Mouse (Mus musculus) forebrain, embryonic 10.5 days (tissue): ENCODE results near the gene Lipm. TPM values are rescaled to one million over a fixed set of nuclear protein-coding genes. Genes with fewer than 3 reads are reported as not detected.

Source experiments
- DNase-seq: peaks from one replicate; pipeline ENCODE4 v3.0.0-alpha.2; 2017; ENCODE audit warnings: low spot score; ENCODE audit errors: extremely low spot score
- H3K27ac ChIP-seq: fragments of 300-500 bp; sonication (generic); 2 replicates; pipeline ENCODE4 v1.5.1; 2016; ENCODE audit warnings: mild to moderate bottlenecking
- H3K27me3 ChIP-seq: fragments of 300-500 bp; sonication (generic); 2 replicates; pipeline ENCODE4 v1.6.1; 2016; ENCODE audit warnings: mild to moderate bottlenecking; ENCODE audit not compliant: poor library complexity, severe bottlenecking
- H3K36me3 ChIP-seq: fragments of 300-500 bp; sonication (generic); replicated peaks from 2 replicates; pipeline ENCODE4 v1.6.1; 2016; ENCODE audit warnings: mild to moderate bottlenecking, moderate library complexity
- H3K4me1 ChIP-seq: fragments of 300-500 bp; sonication (generic); 2 replicates; pipeline ENCODE4 v1.6.1; 2016
- H3K4me3 ChIP-seq: fragments of 300-500 bp; sonication (generic); 2 replicates; pipeline ENCODE4 v1.5.1; 2016; ENCODE audit warnings: mild to moderate bottlenecking, moderate library complexity
- H3K9me3 ChIP-seq: fragments of 300-500 bp; sonication (generic); 2 replicates; pipeline ENCODE4 v1.6.1; 2016; ENCODE audit warnings: mild to moderate bottlenecking, moderate library complexity
- WGBS: fragments of 180-500 bp; shearing (Covaris S2); methylation state at CpG from one replicate; pipeline ENCODE4 v1.1.7; 2016; 5-methylcytosine and 5-hydroxymethylcytosine counted together
- polyA plus RNA-seq: library from polyadenylated mRNA; unstranded; fragments of >200 nt; fragmentation: Nextera tagmentation; extraction: Ambion mirVana; gene quantifications from 2 replicates; pipeline ENCODE4 v1.2.1, GENCODE M21; 2016

Gene Lipm
- polyA plus RNA-seq, 1 experiment from 2014 or later: not detected

- WGBS: 84% methylated on average over 4 of the region's 4 CpGs
- no peak for DNase-seq
- Histone ChIP-seq H3K27me3 (no peaks in the 10 kb centered on the region), H3K27ac (no peak overlapping the region), H3K9me3 (no peaks in the 10 kb centered on the region), H3K36me3 (no peaks in the 10 kb centered on the region), H3K4me1 (no peaks in the 10 kb centered on the region), H3K4me3 (no peak overlapping the region)
Observed at GRCm38 (mm10) chr19:34119653-34120052, 18.9 kb downstream of the Lipm start.

- 69% methylated on average over 3 of the region's 3 CpGs for WGBS
- DNase-seq: no peak
- H3K4me3 ChIP-seq: no peak overlapping the region
- H3K9me3 ChIP-seq: no peaks in the 10 kb centered on the region
- no peaks in the 10 kb centered on the region for H3K27me3 ChIP-seq
- H3K27ac ChIP-seq: no peak overlapping the region
- H3K36me3 ChIP-seq: no peaks in the 10 kb centered on the region
- no peaks in the 10 kb centered on the region for H3K4me1 ChIP-seq
Observed at GRCm38 (mm10) chr19:34120107-34120731, 19.5 kb downstream of the Lipm start.

- Histone ChIP-seq H3K27me3 (no peaks in the 10 kb centered on the region), H3K9me3 (no peaks in the 10 kb centered on the region), H3K27ac (no peak overlapping the region), H3K4me1 (no peaks in the 10 kb centered on the region), H3K4me3 (no peak overlapping the region), H3K36me3 (no peaks in the 10 kb centered on the region)
- DNase-seq: no peak
- 91% methylated on average over 6 of the region's 6 CpGs for WGBS
Observed at GRCm38 (mm10) chr19:34138720-34139430, 38.1 kb downstream of the Lipm start.

GRCm38 (mm10) chr19:34139431-34140046 is 38.8 kb downstream of the Lipm start:
- no peaks in the 10 kb centered on the region for H3K4me1 ChIP-seq
- H3K27ac ChIP-seq: no peak overlapping the region
- WGBS: 83% methylated on average over 3 of the region's 3 CpGs
- no peak overlapping the region for H3K4me3 ChIP-seq
- no peaks in the 10 kb centered on the region for H3K9me3 ChIP-seq
- H3K27me3 ChIP-seq: no peaks in the 10 kb centered on the region
- no peaks in the 10 kb centered on the region for H3K36me3 ChIP-seq
- no peak for DNase-seq

GRCm38 (mm10) chr19:34148421-34148820 is 47.7 kb downstream of the Lipm start:
- no peaks in the 10 kb centered on the region for H3K36me3 ChIP-seq
- H3K27me3 ChIP-seq: no peaks in the 10 kb centered on the region
- peaks cover 3% of the 10 kb centered on the region for H3K4me1 ChIP-seq
- DNase-seq: no peak
- H3K9me3 ChIP-seq: no peaks in the 10 kb centered on the region
- no peak overlapping the region for H3K27ac ChIP-seq
- 90% methylated on average over 4 of the region's 4 CpGs for WGBS
- no peak overlapping the region for H3K4me3 ChIP-seq

- Histone ChIP-seq H3K4me3 (no peak overlapping the region), H3K36me3 (no peaks in the 10 kb centered on the region)
- WGBS: 82% methylated on average over 1 of the region's 1 CpGs
Observed at GRCm38 (mm10) chr19:34151909-34152308, 51.2 kb downstream of the Lipm start.

GRCm38 (mm10) chr19:34153263-34154144 is 52.8 kb downstream of the Lipm start:
- Histone ChIP-seq H3K4me1 (peaks cover 13% of the 10 kb centered on the region), H3K27ac (no peak overlapping the region), H3K4me3 (no peak overlapping the region), H3K36me3 (no peaks in the 10 kb centered on the region), H3K9me3 (no peaks in the 10 kb centered on the region), H3K27me3 (no peaks in the 10 kb centered on the region)
- WGBS: 76% methylated on average over 6 of the region's 6 CpGs
- DNase-seq: no peak

More at GRCm38 (mm10) chr19:34151909-34152308, 51.2 kb downstream of the Lipm start:
- peaks cover 13% of the 10 kb centered on the region for H3K4me1 ChIP-seq
- no peak for DNase-seq
- no peak overlapping the region for H3K27ac ChIP-seq
- H3K27me3 ChIP-seq: no peaks in the 10 kb centered on the region
- no peaks in the 10 kb centered on the region for H3K9me3 ChIP-seq

GRCm38 (mm10) chr19:34162693-34163092 is 62.0 kb downstream of the Lipm start:
- Histone ChIP-seq H3K36me3 (no peaks in the 10 kb centered on the region), H3K9me3 (no peaks in the 10 kb centered on the region), H3K4me3 (no peak overlapping the region), H3K4me1 (0 out of 2 replicates have a peak, but pooled peaks cover under 1% of the 10 kb centered on the region), H3K27me3 (no peaks in the 10 kb centered on the region), H3K27ac (no peak overlapping the region)
- no peak for DNase-seq
- WGBS: 92% methylated on average over 5 of the region's 5 CpGs

- Histone ChIP-seq H3K27me3 (no peaks in the 10 kb centered on the region), H3K27ac (no peak within 1 kb of the TSS), H3K36me3 (no peaks in the 10 kb centered on the region), H3K4me3 (no peak within 1 kb of the TSS), H3K9me3 (no peaks in the 10 kb centered on the region), H3K4me1 (0 out of 2 replicates have a peak, but pooled peaks cover 4% of the 10 kb centered on the region)
- DNase-seq: no peak
- 83% methylated on average over 5 of the region's 5 CpGs for WGBS
Observed at GRCm38 (mm10) chr19:34165891-34166290, 65.2 kb downstream of the Lipm start, which contains the start of gene Ankrd22. Ankrd22 (minus strand) TSS chr19:34166053.

GRCm38 (mm10) chr19:34166386-34166785 is 65.7 kb downstream of the Lipm start:
- no peak for DNase-seq
- no peaks in the 10 kb centered on the region for H3K27me3 ChIP-seq
- no peak overlapping the region for H3K4me3 ChIP-seq
- WGBS: 84% methylated on average over 4 of the region's 4 CpGs
- H3K4me1 ChIP-seq: 0 out of 2 replicates have a peak, but pooled peaks cover 4% of the 10 kb centered on the region
- H3K9me3 ChIP-seq: no peaks in the 10 kb centered on the region
- H3K27ac ChIP-seq: no peak overlapping the region
- H3K36me3 ChIP-seq: no peaks in the 10 kb centered on the region

- Histone ChIP-seq H3K36me3 (no peaks in the 10 kb centered on the region), H3K27ac (no peak overlapping the region), H3K9me3 (no peaks in the 10 kb centered on the region), H3K4me3 (no peak overlapping the region), H3K27me3 (no peaks in the 10 kb centered on the region), H3K4me1 (0 out of 2 replicates have a peak, but pooled peaks cover 4% of the 10 kb centered on the region)
- no peak for DNase-seq
- WGBS: 49% methylated on average over 7 of the region's 7 CpGs
Observed at GRCm38 (mm10) chr19:34167896-34168661, 67.3 kb downstream of the Lipm start.

- Histone ChIP-seq H3K36me3 (no peaks in the 10 kb centered on the region), H3K27ac (no peak overlapping the region), H3K4me3 (no peak overlapping the region), H3K27me3 (no peaks in the 10 kb centered on the region), H3K9me3 (no peaks in the 10 kb centered on the region), H3K4me1 (0 out of 2 replicates have a peak, but pooled peaks cover 4% of the 10 kb centered on the region)
- DNase-seq: no peak
Observed at GRCm38 (mm10) chr19:34169121-34169520, 68.4 kb downstream of the Lipm start.
